Mouse (Mus musculus): ENCODE data around the gene Tex33.
"Not testable (repeated sequence)": the region's sequence is repeated elsewhere in the genome, so short reads cannot be mapped to it uniquely, and the experiment has no call there.

The Tex33 gene

DNA sequence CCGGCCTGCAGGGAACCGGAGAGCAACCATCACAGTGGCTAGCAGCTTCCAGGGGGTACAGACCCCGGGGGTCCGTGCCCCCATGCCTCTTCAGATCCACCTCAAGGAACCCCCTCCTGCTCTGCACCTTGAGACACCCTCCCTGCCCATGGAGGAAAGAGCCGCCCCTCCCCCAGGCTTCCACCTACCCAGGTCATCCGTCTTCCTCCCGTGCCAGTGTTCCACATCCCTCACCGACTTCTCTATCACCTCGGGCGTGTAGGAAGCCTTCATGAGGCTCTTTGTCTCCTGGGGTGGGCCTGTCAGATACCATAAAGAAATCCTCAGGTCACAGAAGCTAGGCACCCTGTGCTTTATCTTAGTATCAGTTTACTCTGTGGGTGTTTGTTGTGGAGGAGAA, 17.2 kb downstream of the Tex33 start:
- no peak for DNase-seq (ENCODE audit: extremely low read depth, low read depth, low spot score)

DNA sequence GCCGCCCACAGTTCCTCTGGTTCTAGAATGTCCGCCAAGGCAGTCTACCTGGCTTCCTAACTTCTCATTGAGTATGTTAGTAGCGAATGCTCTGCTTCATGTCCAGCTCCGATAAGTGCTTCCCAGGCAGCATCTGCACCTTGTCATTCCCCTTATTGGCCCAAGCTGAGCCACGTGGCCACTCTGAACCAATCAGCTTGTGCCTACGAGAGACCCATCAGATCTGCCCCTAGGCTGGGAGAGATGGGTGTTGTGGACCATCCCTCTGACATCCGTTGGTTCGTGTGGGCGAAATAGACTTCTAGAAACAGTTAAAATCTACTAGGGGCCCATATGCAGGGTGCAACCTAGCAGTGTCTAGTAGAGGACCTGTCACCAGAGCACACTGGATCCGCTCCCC, 17.9 kb downstream of the Tex33 start:
- DNase-seq (ENCODE audit: extremely low read depth, low read depth, low spot score) = no peak

DNA sequence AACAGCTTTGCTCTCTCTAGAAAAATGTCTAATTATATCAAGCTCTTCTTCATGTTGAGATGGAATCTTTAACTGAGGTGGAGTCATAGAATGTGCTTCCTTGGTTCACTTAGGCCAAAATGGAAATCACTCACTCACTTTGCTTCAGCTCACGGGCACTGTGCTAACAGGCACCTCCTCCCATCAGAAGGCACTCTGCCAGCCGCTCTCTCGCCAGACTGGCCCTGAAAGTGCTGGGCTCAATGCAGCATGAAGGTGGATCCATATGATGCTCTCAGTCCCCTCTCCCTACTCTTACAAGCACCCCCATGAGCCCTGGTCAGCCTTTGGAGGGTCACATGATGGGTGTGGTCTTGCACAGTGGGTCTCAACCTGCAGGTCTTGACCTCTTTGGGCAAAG, 21.5 kb downstream of the Tex33 start:
- DNase-seq (ENCODE audit: extremely low read depth, low read depth, low spot score) = no peak

DNA sequence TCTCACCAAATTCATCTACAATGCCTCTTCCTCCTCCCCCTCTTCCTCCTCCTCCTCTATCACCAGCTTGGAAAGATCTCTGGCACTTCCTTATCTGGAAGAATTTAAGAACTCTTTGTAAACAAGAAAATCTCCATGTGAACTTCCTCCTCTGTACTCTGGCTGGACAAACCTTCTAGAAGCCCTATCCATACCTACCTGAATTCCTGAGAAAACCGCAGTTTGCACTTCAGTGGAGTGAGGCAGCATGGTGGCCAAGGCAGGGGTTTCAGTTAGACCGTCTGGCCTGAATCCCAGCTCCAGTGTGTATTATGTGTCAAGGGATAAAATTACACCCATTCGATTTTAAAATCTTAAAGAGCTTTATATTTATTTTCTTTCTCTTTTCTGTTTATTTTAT, 22.9 kb downstream of the Tex33 start:
- DNase-seq (ENCODE audit: extremely low read depth, low read depth, low spot score) = no peak

DNA sequence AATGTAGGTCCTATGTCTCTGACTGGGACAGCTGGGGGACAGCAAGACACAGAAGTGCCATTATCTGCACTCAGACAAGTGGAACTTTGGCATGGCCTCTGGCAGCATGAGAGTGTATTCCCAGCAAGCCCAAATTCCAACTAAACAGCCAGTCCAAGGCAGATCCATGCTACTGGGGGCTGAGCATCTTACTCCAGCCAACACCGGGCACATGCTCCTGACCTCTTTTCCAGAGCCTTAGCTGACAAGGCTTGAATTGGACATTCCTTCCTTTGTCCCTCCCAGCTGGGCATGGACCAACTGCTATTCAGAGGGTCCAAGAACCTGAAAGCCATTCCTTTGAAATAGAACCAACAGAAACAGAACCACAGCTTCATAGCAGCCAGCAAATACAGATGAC, 26.1 kb downstream of the Tex33 start:
- no peak for DNase-seq (ENCODE audit: extremely low read depth, low read depth, low spot score)

DNA sequence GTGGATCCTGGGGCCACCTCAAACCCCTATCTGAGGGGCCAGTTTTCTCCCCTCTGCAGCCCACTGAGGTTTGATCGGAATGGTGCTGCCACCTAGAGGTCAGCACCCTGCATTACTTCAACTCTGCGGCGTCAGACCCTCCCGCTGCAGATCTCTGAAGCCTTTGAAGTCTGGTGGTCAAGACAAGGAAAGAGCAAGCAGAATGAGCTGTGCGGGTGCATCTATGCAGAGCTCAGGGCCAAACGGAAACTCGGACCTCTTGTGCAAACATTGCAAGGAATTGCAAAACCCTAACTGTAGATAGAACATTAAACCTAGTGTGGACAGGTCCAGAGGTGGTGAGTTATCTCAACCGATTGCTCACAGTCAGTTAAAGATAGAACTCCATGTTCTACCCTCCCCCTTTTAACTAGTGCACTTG, 26.8 kb downstream of the Tex33 start:
- no peak for DNase-seq (ENCODE audit: extremely low read depth, low read depth, low spot score)

DNA sequence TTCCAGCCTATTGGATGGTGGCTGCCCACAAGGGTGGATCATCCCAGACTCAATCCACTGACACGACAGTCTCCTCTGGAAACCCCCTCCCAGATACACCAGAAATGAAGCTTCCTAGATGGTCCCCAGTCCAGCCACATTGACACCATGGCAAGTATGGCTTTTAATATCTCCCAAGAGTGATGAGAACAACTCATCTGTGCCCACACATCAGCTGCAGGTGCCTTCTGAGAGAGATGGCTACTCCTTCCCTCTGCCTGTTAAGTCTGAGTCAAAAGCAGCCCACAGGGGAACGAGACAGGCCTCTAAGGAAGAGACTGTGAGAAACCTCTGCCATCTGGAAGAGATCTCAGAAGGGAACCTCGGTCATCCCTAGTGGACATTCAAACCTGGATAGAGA, 27.9 kb downstream of the Tex33 start:
- no peak for DNase-seq (ENCODE audit: extremely low read depth, low read depth, low spot score)

DNA sequence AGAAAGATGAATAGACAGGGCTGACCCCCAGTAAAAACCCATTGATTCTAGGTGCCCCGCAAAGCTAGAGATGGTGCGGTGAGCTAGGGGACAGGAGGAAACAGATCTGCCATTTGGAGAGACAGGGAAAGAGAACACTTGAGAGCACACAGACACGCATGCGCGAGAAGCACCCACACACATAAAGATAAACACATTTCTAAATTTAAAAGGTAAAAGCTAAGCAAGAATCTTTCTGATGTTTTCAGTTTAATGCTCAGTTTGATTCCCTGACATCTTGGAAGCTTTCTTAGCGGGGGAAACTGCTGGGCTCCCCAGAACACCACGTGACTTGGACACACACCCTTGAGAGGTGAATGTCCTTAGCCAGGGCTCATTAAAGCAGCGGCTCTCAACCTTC, 28.8 kb downstream of the Tex33 start:
- DNase-seq (ENCODE audit: extremely low read depth, low read depth, low spot score) = no peak

DNA sequence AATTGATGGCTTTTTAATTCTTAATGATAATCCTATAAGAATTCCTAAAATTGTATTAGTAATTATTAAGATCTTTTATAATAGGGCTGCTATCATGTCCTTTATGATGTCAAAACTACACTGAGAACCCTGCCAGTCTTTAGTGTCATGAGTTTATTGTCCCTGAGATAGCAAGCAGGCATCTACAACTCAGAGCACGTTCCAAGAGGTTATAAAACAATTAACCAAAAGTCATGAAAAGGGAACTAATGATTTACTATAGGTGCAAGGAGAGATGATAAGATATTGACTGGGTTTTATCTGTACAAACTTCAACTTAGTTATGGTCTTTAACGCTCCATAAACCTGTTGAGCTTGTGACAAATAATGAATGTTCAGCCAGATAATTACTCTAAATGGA, 29.8 kb downstream of the Tex33 start:
- no peak for DNase-seq (ENCODE audit: extremely low read depth, low read depth, low spot score)

DNA sequence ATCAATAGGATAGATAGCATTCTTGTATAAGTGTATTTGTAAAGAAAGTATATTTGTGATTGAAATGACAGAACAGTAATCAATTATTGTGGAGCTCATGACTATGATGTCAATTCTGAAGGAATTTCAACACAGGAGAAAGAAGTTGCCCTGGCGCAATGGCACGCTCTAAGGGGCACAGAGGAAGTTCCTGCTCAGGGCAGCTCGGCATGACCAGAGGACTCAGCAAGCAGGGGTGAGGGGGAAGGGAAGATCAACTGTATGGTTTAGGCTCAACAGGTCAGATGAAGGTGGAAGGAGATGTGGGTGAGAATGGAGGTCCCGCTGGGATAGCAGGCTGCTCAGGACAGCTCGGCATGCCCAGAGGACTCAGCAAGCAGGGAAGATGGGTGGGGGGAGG, 40.2 kb downstream of the Tex33 start:
- DNase-seq (ENCODE audit: extremely low read depth, low read depth, low spot score) = no peak

DNA sequence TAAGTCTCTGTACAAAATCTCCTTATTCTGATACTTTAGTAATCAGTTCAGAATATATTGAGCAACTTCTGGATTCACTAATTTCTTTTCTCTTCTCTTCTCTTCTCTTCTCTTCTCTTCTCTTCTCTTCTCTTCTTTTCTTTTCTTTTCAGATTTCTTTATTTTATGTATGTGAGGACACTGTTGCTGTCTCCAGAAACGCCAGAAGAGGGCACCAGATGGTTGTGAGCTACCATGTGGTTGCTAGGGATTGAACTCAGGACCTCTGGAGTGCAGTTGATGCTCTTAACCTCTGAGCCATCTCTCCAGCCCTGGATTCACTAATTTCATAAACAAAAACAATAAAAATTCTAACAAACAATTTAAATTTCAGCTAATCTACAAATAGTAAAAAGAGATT, 40.8 kb downstream of the Tex33 start:
- DNase-seq (ENCODE audit: extremely low read depth, low read depth, low spot score) = no peak

DNA sequence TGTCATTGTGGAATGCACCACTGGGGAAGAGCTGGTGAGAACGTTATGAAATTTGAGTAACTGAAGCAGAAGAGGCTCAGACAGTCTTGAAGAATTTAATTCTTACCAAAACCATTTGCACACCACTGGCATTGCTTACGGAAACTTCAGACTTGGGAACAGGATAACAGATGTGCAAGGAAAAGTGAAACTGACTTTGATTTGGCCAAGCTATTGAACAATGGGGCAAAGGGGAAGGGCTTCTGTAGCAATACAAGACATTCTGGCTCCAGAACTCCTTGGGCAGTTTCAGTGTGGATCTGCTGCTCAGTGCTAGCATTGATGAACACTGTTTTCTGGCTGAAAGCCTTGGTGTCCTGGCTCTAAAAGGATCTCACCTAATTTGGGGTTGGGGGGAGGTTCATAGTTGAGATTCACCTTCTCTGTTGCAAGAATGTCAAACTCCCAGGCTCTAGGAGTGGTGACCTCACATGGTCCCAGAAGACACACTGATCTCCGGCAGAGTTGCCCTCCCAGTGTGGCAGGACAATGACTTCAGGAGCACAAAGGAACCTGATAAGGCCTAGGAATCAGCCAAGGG, 44.0 kb downstream of the Tex33 start:
- DNase-seq (ENCODE audit: extremely low read depth, low read depth, low spot score) = no peak

DNA sequence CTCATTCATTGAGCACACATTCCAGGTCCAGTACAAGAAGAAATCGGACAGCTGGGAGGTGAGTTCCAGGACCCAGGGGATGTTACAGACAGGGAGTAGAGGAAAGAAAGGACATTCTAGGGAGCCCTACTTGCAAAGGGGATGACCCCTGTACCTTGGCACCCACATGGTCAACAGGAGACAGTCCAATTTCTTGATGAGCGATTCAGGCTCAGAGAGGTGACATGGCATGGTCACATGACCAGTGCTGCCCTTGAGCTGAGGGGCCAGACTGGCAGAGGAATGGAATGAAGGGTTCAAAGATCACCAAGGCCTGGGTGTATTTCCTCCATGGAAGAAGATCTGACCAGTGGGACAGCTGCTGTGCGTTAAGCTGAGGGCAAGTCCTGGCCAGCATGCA, 51.1 kb downstream of the Tex33 start:
- no peak for DNase-seq (ENCODE audit: extremely low read depth, low read depth, low spot score)

DNA sequence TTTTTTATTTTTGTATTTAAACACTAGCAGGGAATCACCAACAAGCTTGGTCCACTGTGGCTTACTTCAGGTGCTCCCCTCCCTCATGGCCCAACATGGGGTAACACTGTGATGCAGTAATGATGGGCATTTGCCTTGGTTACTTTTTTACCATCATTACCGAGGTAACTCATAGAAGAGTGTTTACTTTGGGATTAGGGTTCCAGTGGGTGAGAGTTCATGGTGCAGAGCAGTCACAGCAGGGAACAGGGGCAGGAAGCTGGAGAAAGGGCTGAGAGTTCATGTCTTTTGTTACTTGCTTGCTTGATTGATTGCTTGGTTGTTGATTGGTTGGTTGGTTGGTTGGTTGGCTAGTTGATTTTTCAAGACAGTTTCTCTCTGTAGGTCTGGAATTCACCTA, 52.0 kb downstream of the Tex33 start:
- DNase-seq (ENCODE audit: extremely low read depth, low read depth, low spot score) = no peak

DNA sequence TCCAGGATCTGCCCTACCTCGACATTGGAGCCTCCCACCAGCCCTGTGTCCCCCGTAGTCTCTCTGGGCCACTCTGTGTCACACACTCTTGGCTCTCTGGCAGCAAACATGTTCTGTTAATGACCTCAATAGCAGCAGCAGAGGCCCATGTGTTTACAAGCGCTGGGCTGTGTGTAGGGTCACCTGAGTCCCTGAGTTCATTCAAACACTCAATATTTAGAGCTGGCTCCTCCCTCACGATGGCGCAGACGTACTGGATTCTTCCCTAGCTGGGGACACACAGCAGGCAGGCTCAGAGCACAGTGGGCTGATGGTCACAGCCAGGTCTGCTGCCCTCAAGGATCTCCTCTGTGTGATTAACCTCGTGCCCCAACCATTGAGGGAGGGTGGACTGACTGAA, 54.8 kb downstream of the Tex33 start:
- not testable (repeated sequence) for DNase-seq (ENCODE audit: extremely low read depth, low read depth, low spot score)

DNA sequence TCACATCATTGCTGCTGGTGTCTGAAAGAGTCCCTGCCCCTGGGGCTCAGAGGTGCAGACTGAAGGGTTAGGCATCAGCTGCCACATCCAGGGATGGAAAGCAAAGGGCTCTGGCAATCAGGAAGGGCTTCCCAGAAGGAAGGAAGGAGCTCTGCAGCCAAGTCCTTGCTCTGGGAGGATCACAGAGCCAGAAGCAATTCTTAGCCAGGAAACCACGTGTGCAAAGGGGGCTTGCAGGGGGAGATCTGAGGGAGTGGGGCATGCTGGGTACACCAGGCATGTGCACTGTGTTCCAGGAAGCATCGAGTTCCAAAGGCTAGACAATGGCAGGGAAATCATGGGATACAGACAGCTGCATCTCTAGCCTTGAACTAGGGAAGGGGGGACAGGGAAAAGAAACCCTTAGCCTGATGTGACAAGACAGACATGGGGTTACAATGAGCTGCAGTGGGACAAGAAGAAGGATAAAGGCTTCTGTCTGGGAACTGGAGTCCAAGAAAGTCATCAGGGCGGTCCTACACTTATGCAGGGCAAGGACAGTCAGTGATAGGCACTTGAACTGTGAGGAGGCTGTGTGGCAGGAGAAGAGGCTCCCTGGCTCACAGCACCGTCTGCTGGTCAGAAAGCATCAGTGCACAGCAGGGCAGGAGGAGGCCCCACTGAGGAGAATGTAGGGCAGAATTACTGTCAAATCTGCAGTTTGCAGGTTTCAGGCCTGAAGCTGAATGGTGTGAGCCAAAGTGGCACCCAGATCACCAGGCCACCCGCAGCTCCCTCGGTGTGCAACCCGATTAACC, 55.9 kb downstream of the Tex33 start:
- DNase-seq (ENCODE audit: extremely low read depth, low read depth, low spot score) = not testable (repeated sequence)

DNA sequence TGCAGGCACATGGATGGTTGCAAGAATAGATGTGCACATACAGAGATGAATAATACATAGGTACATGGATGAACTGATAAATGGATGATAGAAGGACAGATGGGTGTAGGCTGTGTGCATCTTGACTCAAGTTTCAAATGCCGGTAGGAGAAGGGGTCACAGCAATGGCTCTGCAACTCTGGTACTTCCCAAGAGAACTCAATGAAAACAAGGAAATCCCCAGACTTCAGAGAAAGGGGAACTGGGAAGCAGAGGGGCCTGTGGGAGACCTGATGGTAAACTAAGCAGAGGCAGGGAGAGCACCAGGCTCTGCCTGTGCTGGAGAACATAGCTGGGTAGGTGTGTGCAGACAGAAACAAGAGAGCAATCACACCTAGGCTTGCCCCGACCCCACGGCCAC, 61.3 kb downstream of the Tex33 start:
- DNase-seq (ENCODE audit: extremely low read depth, low read depth, low spot score) = no peak

DNA sequence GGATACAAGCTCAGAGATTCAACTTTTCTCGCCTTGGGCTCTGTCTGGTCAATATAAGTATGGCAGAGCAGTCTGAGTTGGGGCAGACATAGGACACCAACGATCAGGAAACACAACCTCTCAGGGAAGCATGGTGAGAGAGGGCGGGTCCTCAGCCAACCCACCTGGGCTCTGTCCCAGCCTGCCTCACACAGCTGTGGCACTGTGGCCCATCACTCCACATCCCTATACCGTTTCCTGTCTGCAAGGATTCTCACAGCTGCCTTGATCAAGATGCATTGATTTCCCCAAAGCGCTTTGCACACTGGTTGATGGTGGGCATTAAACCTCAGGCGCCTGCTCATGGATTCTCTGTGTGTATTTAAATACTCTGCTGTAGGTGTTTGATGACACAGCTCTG, 62.7 kb downstream of the Tex33 start:
- DNase-seq (ENCODE audit: extremely low read depth, low read depth, low spot score) = no peak

DNA sequence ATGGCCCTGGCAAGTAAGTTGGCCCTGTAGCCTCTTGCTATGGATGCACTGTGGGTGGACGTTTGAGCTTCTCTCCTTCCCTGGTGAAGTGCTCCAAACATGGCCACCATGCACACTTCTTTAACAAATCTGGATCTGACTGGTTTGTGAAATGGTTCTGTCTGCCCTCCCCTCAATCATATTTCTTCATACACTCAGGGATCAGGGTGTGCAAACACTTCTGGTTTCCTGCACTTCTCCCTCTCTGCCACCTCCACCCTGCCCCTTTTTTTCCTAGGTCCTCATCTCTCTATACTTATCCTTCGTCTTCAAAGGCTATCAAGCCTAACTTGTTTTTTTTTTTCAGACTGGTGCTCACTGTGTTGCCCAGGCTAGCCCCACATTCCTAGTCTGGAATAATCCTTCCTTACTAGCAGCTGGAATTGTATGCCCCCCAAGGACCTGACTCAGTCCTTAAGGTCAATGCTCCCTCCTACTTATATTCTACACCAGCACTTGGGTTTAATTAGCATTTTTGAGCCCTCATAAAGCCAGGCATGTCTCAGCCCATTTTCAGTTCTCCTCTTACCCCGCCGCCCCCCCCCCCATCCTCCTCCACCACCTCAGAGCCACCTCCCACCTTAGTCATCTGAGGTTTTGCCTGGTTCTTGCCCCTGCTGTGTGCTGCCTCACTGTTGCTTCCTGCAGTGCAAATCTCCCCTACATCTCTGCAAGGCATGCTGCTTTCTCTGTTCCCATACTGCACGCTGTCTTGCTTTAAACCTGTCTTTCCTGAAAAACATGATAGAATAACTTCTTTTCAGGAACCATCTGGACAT, 64.0 kb downstream of the Tex33 start:
- no peak for DNase-seq (ENCODE audit: extremely low read depth, low read depth, low spot score)

DNA sequence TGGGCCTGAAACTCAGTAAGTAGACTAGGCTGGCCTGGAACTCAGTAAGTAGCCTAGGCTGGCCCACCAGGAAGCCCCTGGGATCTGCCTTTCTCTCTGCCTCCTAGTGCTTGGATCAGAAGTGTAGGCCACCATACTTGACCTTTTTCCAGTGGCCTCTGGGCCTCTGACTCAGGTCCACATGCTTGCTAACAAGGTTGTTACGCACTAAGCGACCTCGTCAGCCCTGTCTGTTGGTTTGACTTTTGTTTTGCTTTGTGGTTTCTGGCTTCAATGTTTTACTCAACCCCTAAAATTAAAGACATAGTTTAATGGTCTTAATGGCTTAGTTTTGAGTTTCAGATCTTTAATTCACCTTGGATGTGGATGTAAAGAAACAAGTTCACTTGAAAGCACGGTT, 65.0 kb downstream of the Tex33 start:
- DNase-seq (ENCODE audit: extremely low read depth, low read depth, low spot score) = no peak

DNA sequence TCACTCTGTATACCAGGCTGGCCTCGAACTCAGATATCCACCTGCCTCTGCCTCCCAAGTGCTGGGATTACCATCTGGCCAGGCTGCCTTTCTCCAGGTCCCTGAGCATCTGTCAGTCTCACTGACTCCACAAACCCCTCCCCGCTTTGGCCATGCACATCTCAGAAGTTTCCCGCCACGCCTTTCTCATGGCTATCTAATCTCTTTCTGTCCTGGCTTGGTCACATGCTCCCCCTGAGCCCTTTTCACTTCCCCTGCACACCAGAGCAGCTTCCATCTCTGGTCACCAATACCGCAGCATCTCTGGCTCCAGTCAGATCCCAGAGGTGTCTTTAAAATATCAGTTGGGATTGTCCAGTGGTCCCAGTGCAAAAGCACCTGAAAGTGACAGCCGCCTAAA, 65.7 kb downstream of the Tex33 start:
- DNase-seq (ENCODE audit: extremely low read depth, low read depth, low spot score) = not testable (repeated sequence)

DNA sequence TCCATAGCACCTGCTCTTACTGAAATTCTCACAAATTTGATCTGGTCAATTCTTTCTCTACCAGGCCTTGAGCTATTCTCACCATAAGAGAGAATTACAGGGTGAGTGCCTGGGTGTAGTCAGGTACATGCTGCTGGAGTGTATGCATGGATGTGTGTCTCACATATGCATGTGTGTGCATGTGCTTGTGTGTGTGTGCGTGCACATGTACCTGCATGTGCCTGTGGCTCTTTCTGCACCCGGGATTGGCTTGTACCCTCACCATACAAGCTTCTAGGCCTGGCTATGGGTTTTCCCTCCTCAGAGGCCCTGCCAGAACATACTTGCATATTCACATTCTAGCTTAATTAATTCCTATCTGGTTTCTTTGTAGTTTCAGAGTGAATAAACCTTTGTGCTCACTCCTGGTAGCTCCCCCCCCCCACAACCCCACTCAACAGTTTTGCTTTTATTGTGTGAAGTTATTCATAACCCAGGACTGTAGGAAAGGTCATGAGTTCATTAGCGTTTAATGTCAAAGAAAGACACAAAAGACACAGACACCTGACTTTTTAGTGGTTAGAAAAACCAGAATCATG, 67.1 kb downstream of the Tex33 start:
- no peak for DNase-seq (ENCODE audit: extremely low read depth, low read depth, low spot score)

Measured in fat pad, adult 2 months (tissue).